Mouse (Mus musculus) small intestine, adult 2 months (tissue): ENCODE results near the gene Mfap5.

ENCODE experiments used
- CTCF ChIP-seq: fragments of 200-500 bp; IDR thresholded peaks from 2 replicates; pipeline ENCODE4 v1.5.1; 2012; ENCODE audit warnings: low read depth, mild to moderate bottlenecking, control low read depth, inconsistent platforms, low read length, moderate library complexity, mixed read lengths; ENCODE audit not compliant: insufficient replicate concordance, insufficient read length; ENCODE audit errors: extremely low read depth
- POLR2A ChIP-seq: fragments of 200-500 bp; IDR thresholded peaks from 2 replicates; pipeline ENCODE4 v1.6.1; 2012; ENCODE audit warnings: low read depth, mild to moderate bottlenecking, control low read depth, inconsistent platforms, low read length, moderate library complexity

DNA sequence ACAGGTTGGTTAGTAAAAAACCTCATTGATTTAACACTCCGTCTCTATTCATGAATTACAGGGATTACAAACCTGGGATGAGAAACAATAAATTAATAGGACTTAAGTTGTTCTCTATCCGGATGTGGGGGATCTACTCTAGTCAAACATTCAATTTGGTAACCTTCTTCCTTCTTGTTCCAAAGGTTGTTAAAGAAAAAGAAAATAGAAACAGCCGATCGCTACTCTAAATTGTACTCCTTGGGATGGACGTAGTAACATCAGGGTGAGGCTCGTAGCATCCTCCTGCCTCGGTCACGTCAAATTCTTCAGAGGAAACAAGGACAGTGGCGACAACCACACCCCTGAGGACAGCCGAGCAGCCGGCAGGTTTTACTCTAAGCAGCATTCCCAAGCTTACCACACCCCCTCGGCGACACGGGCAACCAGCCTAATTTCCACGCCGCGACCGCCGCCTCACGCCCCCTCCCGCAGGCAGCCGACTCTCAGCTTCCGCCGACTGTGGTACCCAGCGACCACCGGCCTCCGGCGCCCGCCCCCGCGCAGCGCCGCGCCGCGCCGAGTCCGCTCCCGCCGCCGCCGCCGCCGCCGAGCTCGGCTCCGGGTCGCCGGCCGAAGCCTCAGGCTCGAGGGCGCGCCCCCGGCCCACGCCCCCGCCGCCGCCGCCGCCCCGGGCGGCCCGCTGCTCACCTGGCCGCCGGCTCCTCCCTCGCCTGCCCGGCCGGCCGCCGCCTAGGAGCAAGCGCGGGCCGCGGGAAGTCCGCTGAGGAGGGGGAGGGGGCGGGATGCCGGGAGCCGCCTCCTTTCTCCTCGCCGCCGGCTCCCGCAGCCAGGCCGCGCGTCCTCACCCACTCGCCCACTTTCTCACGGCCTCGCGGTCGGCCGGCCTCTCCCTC is 20.0 kb upstream of the Mfap5 start:
- TF ChIP-seq POLR2A (no peak), CTCF (no peak)
